Mouse (Mus musculus) embryonic stem cell, embryonic (primary cell): ENCODE measurements around the gene Secisbp2l.

Experiments used
- CTCF ChIA-PET, 4 experiments: fragments of 300-600 bp in 2 of 4; fragments of 350-600 bp in 2 of 4; sonication (Branson Sonifier 250); formaldehyde crosslinking; loops; one replicate each; lab custom pipeline; 2022; ENCODE audit warnings: inconsistent platforms in 2 of 4; lab: Charles Lee
- POLR2A ChIA-PET, 4 experiments: fragments of 300-600 bp in 2 of 4; fragments of 350-600 bp in 2 of 4; sonication (Branson Sonifier 250); formaldehyde crosslinking; loops; one replicate each; lab custom pipeline; 2022; ENCODE audit warnings: antibody characterized with exemption in 4 of 4, inconsistent platforms in 1 of 4; lab: Charles Lee

The Secisbp2l gene

GRCm38 (mm10) chr2:125789265-125789664 is 6.6 kb upstream of the Secisbp2l start:
- ChIA-PET CTCF (interaction anchor here in 1 of 4 experiments (1.3 kb wide), 1 partner anchor 58 kb away, joined by 4 read pairs; no protein-coding TSS in a partner anchor), POLR2A (interaction anchor here in 2 of 4 experiments (1.0 to 1.6 kb wide), 2 partner anchors 14 to 16 kb away, joined by 3 to 7 read pairs; no protein-coding TSS in a partner anchor)

GRCm38 (mm10) chr2:125788785-125789184 is 6.1 kb upstream of the Secisbp2l start:
- CTCF ChIA-PET: interaction anchor here in 1 of 4 experiments (1.3 kb wide), 1 partner anchor 57 kb away, joined by 4 read pairs; no protein-coding TSS in a partner anchor
- POLR2A ChIA-PET: interaction anchor here in 1 of 4 experiments (1.6 kb wide), 1 partner anchor 17 kb away, joined by 7 read pairs; no protein-coding TSS in a partner anchor

- ChIA-PET CTCF (interaction anchor here in 1 of 4 experiments (1.3 kb wide), 1 partner anchor 57 kb away, joined by 4 read pairs; no protein-coding TSS in a partner anchor), POLR2A (interaction anchor here in 1 of 4 experiments (1.6 kb wide), 1 partner anchor 17 kb away, joined by 7 read pairs; no protein-coding TSS in a partner anchor)
Observed at GRCm38 (mm10) chr2:125788351-125788750, 5.7 kb upstream of the Secisbp2l start.

- ChIA-PET POLR2A (interaction anchor here in 2 of 4 experiments (0.6 to 1.8 kb wide), 3 partner anchors 9 to 74 kb away, joined by 3 to 5 read pairs (median 5); partner anchors contain the start of genes Cops2 (in 1 of the 2) and Galk2 (in 1 of the 2)), CTCF (no interaction called here)
Observed at GRCm38 (mm10) chr2:125785021-125785420, 2.4 kb upstream of the Secisbp2l start.

- ChIA-PET POLR2A (interaction anchor here in 1 of 4 experiments (1.1 to 2.4 kb wide), 2 partner anchors 9 to 13 kb away, joined by 3 to 11 read pairs; no protein-coding TSS in a partner anchor), CTCF (no interaction called here)
Observed at GRCm38 (mm10) chr2:125784392-125784791, 1.7 kb upstream of the Secisbp2l start.

GRCm38 (mm10) chr2:125783868-125784267 is 1.2 kb upstream of the Secisbp2l start:
- ChIA-PET POLR2A (interaction anchor here in 2 of 4 experiments (0.9 to 2.4 kb wide), 7 partner anchors 8 to 368 kb away, joined by 3 to 11 read pairs (median 5); partner anchors contain the start of genes Cops2 (in 1 of the 2), Dtwd1 (in 1 of the 2), Fam227b (in 1 of the 2) and Galk2 (in 1 of the 2)), CTCF (interaction anchor here in 1 of 4 experiments (0.6 kb wide), 1 partner anchor 13 kb away, joined by 6 read pairs; no protein-coding TSS in a partner anchor)

GRCm38 (mm10) chr2:125781978-125782718 is 522 bp downstream of the Secisbp2l start:
- CTCF ChIA-PET: interaction anchor here in 3 of 4 experiments (0.6 to 1.0 kb wide), 3 partner anchors 17 to 1448 kb away, joined by 3 to 6 read pairs (median 4); no protein-coding TSS in a partner anchor
- POLR2A ChIA-PET: interaction anchor here in 3 of 4 experiments (0.6 to 2.4 kb wide), 17 partner anchors 9 to 1434 kb away, joined by 3 to 11 read pairs (median 4); partner anchors contain the start of genes Cops2 (in 2 of the 3), Galk2 (in 2 of the 3), Dtwd1 (in 1 of the 3) and Fam227b (in 1 of the 3)

- CTCF ChIA-PET: no interaction called here
- POLR2A ChIA-PET: interaction anchor here in 1 of 4 experiments (1.4 kb wide), 1 partner anchor 10 kb away, joined by 3 read pairs; no protein-coding TSS in a partner anchor
Observed at GRCm38 (mm10) chr2:125781006-125781405, 1.7 kb downstream of the Secisbp2l start.

GRCm38 (mm10) chr2:125778380-125778779 is 4.3 kb downstream of the Secisbp2l start:
- ChIA-PET CTCF (no interaction called here), POLR2A (no interaction called here)

GRCm38 (mm10) chr2:125777018-125777417 is 5.7 kb downstream of the Secisbp2l start:
- CTCF ChIA-PET: no interaction called here
- POLR2A ChIA-PET: interaction anchor here in 1 of 4 experiments (0.9 kb wide), 1 partner anchor 9 kb away, joined by 3 read pairs; no protein-coding TSS in a partner anchor

- CTCF ChIA-PET: no interaction called here
- POLR2A ChIA-PET: interaction anchor here in 3 of 4 experiments (0.6 to 1.0 kb wide), 6 partner anchors 9 to 317 kb away, joined by 3 to 4 read pairs (median 3); no protein-coding TSS in a partner anchor
Observed at GRCm38 (mm10) chr2:125775661-125776060, 7.0 kb downstream of the Secisbp2l start.

GRCm38 (mm10) chr2:125774846-125775245 is 7.8 kb downstream of the Secisbp2l start:
- ChIA-PET CTCF (no interaction called here), POLR2A (interaction anchor here in 2 of 4 experiments (0.5 to 1.0 kb wide), 3 partner anchors 9 to 50 kb away, joined by 3 to 5 read pairs (median 4); no protein-coding TSS in a partner anchor)

GRCm38 (mm10) chr2:125765029-125765428 is 17.6 kb downstream of the Secisbp2l start:
- CTCF ChIA-PET: interaction anchor here in 1 of 4 experiments (0.5 to 0.6 kb wide), 2 partner anchors 17 to 22 kb away, joined by 4 to 6 read pairs; partner anchors contain the start of gene Secisbp2l
- POLR2A ChIA-PET: interaction anchor here in 2 of 4 experiments (1.0 to 1.6 kb wide), 2 partner anchors 10 to 18 kb away, joined by 4 read pairs; partner anchors contain the start of gene Secisbp2l (in 1 of the 2)

GRCm38 (mm10) chr2:125764531-125764930 is 18.1 kb downstream of the Secisbp2l start:
- POLR2A ChIA-PET: no interaction called here

GRCm38 (mm10) chr2:125749330-125749729 is 33.3 kb downstream of the Secisbp2l start:
- POLR2A ChIA-PET: interaction anchor here in 2 of 4 experiments (0.7 to 1.5 kb wide), 3 partner anchors 26 to 339 kb away, joined by 3 to 4 read pairs (median 3); partner anchors contain the start of genes Cops2 (in 1 of the 2) and Galk2 (in 1 of the 2)

More at GRCm38 (mm10) chr2:125764531-125764930, 18.1 kb downstream of the Secisbp2l start:
- CTCF ChIA-PET: no interaction called here

GRCm38 (mm10) chr2:125739338-125739737 is 43.3 kb downstream of the Secisbp2l start:
- CTCF ChIA-PET: no interaction called here
- POLR2A ChIA-PET: no interaction called here

More at GRCm38 (mm10) chr2:125749330-125749729, 33.3 kb downstream of the Secisbp2l start:
- CTCF ChIA-PET: no interaction called here

GRCm38 (mm10) chr2:125738718-125739117 is 44.0 kb downstream of the Secisbp2l start:
- POLR2A ChIA-PET: no interaction called here
- CTCF ChIA-PET: no interaction called here

- POLR2A ChIA-PET: interaction anchor here in 1 of 4 experiments (1.0 to 1.2 kb wide), 2 partner anchors 9 to 239 kb away, joined by 3 read pairs; no protein-coding TSS in a partner anchor
- CTCF ChIA-PET: no interaction called here
Observed at GRCm38 (mm10) chr2:125736025-125736343, 46.7 kb downstream of the Secisbp2l start.
